Mouse (Mus musculus) frontal cortex, adult (tissue): Measurements from ENCODE around the gene Rnf181.

ENCODE experiments used
- ATAC-seq: cut with Nextera tagmentation; 2 replicates; pipeline ENCODE4 v1.9.2; 2017; ENCODE audit warnings: mild to moderate bottlenecking, moderate library complexity, mixed read lengths; ENCODE audit not compliant: low TSS enrichment

Rnf181 gene

DNA sequence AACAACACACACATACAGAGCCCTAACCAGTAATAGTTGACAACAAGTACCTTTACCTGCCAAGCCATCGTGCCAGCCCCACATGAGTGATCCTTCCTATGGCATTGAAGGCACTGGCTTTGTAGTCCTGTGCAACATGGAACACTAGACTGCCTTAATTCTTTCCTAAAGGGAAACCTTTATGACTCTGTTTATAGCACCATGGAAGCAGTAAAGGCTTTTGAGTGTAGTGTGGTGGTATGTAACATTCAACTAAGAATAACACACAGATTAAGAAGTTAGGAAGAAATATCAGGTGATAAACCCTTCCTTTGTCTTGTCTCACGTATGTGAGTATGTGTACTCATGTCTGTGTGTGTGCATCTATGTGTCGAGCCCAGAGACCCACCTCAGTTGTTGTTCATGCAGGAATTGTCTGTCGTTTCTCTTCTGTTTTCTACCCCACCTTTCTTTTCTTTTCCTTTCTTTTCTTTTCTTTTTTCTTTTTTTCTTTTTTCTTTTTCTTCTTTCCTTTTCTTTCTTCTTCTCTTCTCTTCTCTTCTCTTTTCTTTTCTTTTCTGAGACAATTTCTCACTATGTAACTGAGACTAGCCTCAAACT, at the start of gene Rnf181:
TSS of gene Rnf181 (minus strand) at position 113 of the 600 bp plus-strand sequence.
- ATAC-seq: no peak

DNA sequence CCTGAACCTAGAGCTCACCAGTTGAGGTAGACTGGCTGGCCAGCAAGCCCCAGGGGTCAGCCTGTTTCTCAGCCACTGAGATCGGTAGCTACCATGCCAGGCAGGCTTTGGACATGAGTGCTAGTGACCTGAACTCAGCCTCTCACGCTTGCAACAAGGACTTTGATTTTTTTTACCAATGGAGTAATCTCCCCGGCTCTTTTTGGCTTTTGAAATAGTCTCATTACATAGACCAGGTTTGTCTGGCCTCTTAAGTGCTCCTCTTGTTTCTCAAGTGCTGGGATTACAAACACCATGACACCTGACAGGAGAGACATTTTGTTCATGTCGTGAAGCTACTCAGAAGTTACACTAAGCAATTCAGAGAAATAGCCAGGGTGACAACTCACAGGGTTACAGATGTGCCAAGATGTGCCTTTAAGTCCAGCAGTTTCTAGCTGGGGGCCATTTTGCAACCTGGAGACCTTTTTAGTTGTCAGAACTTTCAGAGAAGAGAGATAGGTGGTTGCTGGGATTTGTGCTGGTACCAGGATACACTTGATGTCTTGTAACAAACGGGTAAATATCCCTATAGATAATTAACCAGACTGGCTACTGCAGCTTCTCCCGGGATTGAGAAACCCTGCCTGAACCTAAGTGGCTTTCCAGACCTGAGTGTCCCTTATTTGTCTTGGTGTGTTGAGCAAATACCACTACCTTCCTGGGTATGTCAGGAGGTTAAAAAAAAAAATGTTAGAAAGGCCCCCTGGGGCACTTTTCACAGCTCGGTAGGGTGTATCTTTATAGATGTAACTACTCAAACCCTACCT, 49.4 kb upstream of the Rnf181 start:
- ATAC-seq: no peak

DNA sequence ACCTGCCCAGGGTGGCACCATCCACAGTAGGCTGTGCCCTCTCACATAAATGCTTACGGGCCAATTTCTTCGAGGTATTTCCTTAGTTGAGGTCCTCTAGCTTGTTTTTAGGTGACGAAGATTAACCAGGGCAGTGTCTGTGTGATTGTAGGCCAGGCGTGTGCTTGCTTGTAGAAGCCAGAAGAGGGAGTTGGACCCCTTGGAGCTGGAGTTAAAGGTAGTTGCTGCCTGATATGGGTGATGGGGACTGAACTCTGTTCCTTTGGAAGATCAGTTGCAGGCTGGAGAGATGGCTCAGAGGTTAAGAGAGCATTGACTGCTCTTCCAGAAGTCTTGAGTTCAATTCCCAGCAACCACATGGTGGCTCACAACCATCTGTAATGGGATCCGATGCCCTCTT, 48.4 kb upstream of the Rnf181 start:
- no peak for ATAC-seq

DNA sequence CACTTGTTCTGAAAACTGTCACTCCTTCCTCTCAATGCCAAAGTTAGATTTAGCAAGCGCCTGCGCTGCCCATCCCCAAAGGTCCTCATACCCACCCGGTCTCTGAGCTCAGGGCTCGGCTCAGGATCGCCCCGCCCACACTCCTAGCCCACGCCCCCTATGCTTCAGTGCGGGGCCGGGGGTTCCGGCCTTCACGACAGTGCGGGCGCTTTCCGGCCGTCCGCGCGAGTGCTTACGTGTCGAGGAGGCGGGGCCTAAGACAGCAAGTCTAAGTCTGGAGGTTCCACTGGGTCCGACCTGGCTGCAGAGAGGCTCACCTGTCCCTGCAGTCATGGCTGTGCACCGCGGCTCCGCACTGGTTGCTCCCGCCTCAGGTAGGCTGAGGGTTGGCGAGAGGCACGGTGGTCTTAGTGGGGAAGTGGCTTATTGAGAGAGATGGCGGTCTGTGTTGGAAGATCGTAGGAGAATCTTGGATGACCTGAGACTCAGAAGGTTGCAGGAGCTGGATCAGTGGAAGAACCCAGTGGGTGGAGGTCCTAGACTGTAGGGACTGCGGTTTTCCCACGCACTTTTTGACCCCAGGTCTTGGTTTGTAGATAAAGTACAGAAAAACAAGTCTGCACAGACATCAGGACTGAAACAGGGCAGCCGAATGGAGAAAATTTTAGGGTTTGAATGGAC, 47.5 kb upstream of the Rnf181 start, which contains the start of gene Ggcx:
TSS of gene Ggcx (plus strand) at position 233 of the 681 bp plus-strand sequence.
- peak; percentile 94 for ATAC-seq

DNA sequence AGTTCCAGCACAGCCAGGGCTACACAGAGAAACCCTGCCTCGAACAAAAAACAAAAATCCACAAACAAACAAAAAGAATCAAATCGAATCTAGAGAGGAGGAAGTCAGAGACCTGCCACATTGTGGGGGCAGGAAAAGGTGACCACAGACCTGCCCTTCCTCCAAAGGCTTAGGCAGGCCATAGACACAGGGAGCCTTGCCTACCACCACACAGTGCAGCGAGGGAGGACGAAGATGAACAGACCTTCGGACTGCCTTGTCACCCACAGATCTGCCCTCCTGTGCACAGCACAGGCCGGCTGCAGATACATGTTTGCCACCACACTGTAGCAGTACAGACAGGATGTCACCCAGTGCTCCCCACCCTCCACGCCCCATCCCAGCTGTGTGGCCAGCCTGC, 43.8 kb upstream of the Rnf181 start:
- ATAC-seq: no peak

DNA sequence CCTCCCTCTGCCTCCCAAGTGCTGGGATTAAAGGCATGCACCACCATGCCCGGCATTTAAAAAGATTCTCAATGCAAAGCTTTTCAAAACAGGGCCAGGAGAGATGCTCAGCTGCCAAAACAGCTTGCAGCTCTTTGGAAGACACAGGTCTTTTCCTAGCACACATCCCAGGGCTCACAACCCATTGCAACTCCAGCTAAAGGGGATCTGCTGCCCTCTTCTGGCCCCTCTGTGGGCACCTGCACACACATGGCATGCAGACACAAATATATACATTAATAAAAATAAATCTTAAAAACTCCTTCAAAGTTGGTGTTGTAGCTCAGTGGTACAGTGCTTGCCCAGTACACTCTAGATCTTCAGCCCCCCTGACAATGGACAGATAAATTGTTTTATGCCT, 43.2 kb upstream of the Rnf181 start:
- ATAC-seq: no peak

DNA sequence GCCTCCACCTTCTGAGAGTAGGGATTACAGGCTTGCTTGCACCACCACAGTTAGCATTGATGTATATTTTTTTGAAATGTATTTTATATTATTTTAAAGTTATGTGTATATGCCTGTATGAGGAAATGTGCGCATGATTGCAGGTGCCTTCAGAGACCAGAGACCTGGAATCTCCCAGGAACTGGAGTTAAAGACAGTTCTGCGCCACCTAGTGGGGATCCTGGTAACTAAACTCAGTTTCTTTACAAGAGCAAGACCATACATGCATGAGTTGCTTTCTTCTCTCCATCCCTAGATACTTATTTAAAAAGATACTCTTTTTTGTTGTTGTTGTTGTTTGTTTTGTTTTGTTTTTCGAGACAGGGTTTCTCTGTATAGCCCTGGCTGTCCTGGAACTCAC, 42.8 kb upstream of the Rnf181 start:
- ATAC-seq: peak; percentile 50; the same call in 1 of the 2 replicates

DNA sequence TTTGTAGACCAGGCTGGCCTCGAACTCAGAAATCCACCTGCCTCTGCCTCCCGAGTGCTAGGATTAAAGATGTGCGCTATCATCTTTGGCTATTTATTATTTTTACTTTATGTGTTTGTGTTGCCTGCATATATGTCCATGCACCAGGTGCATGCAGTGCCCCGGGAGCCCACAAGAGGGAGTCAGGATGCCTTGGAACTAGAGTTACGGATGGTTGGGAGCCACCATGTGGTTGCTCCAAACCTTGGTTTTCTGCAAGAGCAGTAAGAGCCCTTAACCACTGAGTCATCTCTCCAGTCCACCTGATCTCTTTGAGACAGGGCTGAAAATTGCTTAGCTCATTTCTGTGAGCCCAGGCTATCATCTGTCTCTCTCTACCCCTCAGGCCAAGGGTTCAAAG, 40.4 kb upstream of the Rnf181 start:
- peak; percentile 99 for ATAC-seq

DNA sequence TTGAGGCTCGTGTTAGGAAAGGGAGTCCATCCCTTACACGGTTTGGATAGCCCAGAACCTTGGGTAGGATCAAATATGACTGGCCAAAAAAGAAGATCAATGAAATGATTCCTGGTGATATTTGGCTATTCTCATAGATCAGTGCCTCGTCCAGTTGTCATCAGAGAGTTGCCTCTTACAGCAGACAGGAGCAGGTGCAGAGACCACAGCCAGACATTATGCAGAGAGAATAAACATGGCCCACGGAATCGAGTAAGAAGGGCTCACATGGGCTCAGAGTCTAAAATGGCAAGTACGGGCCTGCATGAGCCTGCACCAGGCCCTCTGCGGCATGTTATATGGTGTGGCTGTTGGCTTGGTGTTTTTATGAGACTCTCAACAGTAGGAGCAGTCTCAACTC, 38.6 kb upstream of the Rnf181 start:
- no peak for ATAC-seq

DNA sequence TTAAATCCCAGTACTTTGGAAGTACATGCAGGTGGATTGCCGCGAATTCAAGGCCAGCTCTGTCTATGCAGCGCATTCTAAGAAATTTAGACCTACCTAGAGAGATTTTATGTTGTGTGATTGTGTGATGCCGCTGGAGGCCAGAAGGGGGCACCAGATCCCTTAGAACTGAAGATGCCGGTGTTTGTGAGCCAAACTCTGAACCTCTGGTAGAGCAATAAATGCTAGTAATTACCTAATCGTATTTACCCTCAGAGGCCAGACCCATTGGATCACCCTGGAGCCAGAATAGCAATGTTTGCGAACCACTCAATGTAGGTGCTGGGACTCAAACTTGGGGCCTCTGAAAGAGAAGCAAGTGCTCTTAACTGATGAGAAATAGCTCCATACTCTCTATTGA, 35.1 kb upstream of the Rnf181 start:
- peak; percentile 64 for ATAC-seq

DNA sequence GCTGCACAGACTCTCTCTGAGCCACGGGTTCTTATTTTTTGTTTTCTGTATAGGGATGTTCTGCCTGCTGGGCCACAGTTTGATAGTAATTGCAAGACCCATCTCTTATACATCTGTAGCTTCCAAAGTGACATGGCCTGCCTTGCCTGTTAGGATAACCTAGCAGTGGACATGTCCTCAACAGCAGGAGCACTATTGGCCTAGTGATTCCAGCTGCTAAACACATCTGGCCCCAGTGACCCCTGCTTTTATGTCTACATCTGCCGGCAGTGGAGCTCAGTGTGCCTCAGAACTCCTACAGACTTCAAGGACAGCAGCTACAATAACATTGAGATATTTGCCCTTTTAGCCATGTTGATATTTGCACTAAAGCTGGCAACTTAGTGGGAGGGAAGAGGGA, 33.2 kb upstream of the Rnf181 start:
- ATAC-seq: no peak

DNA sequence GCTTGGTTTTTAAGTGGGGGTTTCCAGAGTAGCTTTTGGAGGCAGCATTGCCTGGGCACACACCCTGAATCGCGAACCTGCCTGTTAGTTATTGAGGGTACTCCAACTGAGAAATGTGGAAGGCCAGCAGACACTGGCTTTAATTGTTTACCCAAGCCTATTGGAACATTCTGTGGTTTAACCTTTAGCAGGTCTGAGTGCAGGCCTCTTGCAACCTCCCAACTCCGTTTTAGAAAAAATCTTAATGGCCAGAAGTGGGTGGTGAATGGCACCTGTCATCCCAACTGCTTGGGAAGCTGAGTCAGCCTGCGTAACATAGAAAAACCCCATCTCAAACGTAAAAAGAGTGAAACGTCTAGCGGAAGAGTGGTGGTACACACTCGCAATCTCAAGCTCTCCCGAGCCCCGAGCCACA, 30.1 kb upstream of the Rnf181 start:
- no peak for ATAC-seq

DNA sequence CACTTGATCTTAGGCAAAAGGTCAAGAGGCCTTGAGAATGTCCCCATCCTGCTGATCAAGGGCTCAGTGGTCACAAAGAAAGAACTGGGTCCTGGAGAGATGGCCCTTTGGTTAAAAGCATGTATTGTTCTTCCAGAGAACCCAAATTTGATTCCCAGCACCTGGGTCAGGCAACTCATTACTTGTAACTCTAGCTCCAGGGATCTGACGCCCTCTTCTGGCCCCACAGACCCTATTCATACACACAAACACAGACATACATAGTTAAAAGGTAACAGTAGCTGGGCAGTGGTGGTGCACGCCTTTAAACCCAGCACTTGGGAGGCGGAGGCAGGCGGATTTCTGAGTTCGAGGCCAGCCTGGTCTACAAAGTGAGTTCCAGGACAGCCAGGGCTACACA, 25.6 kb upstream of the Rnf181 start:
- no peak for ATAC-seq

DNA sequence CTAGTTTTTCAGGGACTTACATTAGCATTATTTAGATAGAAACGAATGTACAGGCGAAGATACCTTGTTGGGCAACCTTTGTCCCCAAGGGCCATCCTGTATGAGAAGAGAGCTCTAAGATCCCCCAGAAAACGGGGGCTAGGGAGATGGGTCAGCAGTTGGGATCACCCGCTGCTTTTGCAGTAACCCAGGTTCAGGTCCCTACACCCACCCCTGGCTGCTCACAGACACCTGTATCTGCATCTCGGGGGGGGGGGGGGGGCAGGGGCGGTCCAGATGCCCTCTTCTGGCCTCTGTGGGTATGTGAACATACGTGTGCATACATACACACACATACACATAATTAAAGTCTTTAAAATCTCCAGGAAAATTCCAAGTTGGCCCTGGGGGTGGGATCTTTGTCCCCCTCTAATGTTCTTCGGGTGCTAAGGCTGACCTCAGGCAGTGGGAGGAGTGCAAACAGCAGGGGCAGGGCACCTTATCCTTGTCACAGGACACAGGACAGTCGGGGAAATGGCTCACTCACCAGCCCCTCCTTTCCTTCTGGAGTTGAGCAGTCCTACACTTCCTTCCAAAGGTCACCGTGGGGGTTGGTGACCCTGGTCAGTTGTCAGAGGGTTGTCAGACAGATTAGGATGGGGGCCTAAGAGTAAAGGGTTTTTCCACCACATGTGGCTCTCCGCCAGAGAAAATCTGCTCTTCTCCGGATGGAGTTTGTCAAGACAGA, 24.2 kb upstream of the Rnf181 start:
- no peak for ATAC-seq

DNA sequence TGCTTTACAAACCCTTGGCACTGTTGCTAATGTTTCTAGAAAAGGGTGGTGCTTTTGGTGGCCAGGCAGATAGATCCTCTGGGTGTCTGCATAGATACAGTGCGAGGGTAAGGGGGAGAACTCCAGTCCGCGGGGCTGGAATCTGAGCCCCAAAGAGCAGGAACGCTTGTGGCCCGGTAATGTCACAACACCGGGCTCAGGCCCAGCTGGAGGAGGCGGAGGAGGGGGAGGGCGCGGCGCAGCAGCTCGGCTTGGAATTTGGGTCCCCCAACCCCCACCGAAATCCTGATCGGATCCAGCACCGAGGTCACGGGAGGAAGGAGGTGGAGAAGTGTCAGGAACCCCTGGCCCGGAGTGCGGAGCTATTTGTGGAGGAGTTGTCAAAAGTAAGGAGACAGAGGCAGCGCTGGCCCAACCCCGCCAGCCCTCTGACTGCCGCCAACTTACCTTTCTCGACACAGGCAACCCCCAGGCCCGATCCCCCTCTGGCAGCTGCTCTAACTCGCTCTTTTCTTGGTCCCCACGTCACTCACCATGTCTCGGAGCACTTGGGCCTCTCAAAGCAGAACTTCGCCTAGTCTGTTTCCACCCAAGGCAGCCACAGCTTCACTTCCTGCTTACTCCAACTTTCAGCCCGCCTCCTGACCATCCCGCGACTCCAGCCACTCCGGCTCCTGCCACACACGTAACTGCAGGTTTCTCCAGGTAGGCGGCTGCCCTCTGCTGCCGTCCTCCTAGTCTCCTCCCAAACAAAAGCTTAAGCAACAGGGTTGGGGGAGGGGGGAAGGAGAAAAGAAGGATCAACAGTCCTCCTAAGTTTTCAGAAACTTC, 23.4 kb upstream of the Rnf181 start, which contains the start of gene Vamp8:
TSS of gene Vamp8 (minus strand) at position 763 of the 831 bp plus-strand sequence.
- peak; percentile 61 for ATAC-seq

DNA sequence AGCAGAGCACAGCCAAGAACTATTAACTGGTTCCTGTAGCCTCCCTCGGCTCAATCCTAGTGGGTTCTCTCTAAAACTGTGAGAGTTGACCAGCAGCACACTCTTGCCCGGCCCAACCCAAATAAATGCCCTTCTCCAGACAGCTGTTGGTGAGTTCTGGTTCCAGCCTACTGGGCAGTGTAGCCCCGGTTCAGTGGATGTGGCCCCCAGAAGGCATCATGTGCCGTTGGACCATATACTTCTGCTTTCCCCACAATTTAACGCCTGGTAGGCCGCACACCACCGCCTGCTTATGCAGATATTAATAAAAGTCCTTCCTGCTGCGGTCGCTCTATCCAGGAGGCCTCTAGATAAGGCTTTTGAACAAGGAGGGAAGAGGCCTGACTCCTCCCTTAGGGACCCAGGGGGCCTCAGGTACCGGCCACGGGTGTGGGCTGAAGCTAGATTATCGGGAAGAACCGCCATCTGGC, 22.8 kb upstream of the Rnf181 start:
- peak; percentile 8 for ATAC-seq

DNA sequence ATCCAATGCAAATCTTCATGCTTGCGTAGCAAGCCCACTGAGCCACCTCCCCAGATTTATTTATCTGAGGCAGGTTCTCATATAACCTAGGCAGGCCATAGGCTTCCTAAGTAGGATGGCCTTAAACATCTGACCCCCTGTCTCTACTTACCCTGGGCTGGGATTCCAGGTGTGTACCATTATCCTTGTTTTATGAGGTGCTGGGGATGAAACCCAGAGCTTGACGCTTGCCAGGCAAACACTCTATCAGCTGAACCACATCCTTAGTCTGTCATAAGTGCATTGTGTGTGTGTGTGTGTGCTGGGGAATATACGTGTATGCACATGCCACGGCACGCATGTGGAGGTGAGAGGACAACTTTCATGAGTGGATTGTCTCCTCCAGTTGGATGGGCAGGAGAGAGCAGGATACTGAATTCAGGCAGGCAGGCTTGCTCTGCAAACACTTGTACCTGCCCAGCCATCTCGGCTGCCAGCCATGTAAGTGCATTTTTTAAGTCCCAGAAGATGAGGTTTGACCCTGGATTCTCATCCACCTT, 22.1 kb upstream of the Rnf181 start:
- no peak for ATAC-seq

DNA sequence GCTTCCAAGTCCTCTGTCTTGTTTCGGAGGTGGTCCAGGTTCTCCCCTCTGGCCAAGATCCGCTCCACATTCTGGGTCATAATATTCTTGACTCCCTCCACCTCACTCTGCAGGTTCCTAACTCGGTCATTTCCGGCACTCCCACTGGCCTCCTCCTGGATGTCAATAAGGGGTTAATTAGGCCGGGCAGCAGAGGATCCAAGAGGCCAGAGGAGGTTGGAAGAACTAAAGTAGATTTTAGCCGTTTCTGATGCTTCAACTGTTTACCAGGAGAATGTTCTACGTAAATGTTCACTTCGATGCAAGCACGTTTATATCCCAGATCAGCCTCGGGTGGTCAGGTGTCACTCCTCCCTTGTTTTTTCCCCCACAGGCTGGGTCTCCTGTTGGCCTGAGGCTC, 21.5 kb upstream of the Rnf181 start:
- no peak for ATAC-seq

DNA sequence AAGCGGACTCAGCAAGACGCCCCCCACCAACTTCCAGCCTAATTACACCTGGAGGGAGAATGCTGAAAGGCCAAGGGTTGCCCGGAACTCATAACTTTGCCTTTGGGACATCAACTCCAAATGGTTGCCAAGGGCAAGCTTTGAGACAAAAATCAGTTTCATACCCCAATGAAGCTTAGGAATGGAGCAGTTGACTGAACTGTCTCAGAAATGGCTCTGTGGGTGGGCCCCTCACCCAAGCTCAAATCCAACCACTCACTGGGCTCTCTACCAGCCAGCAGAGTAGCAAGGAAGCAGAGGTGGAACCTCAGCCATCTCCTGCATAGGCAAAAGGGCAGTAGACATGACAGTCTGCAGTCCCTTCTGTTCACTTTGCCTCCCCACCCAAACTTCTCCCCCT, 21.1 kb upstream of the Rnf181 start:
- ATAC-seq: no peak

DNA sequence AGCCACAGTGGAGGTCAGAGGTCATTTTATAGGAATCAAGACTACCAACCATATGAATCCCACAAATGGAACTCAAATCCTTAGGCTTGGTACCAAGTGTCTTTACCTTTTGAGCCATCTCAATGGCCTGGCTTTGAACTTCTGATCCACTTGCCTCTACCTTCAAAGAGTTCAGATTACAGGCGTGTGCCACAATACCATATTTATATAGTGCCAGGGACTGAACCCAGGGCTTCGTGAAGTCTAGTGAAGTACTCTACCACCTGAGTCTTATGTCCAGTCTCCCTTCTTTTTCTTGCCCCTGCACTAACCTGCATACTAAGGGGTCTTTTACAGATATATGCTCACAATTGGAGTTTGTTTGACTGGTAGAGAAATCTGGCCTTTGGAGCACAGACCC, 19.8 kb upstream of the Rnf181 start:
- ATAC-seq: no peak

DNA sequence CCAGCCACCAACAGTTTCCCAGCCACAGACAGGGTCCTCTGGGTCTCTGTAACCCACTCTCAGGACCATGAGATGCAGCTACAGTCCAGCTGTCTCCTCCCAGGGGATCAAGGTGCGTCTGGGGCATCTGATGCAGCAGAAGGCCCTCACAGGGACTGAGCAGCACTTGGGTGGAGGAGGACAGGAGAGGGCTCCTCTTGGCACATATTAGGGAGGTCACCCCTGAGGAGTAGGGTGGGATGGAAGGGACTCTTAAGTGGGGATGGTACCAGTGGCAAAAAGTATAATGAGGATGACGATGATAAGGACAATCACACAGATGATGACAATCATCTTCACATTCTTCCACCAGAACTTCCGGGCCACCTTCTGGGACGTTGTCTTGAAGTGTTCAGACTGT, 18.5 kb upstream of the Rnf181 start:
- no peak for ATAC-seq
